Mouse (Mus musculus): ENCODE measurements around the gene Zfp78. TPM values are rescaled to one million over a fixed set of nuclear protein-coding genes. Genes with fewer than 3 reads are reported as not detected.

The Zfp78 gene
- 1 to 10 TPM; 4.7 to 5.0 TPM for total RNA-seq (2021)
- long read RNA-seq, experiment 1, partial matches to known transcripts, result 0 of 8 reads
- long read RNA-seq, experiment 1, other reads (novel, unspliced or antisense), result 5 of 8 reads
- long read RNA-seq, experiment 2, partial matches to known transcripts, result 2 of 8 reads
- long read RNA-seq, experiment 2, other reads (novel, unspliced or antisense), result 2 of 8 reads

- peak within 1 kb of the TSS; percentile 75 for H3K4me3 ChIP-seq
- H3K27ac ChIP-seq, result peak within 1 kb of the TSS; percentile 86
- no peak for TF ChIP-seq CTCF (conservative IDR thresholded peaks at IDR 0.05)
- DNase-seq (ENCODE audit: low spot score in 2 of 2), result peak in 1 of 2 experiments; percentile 88
Measured at GRCm38 (mm10) chr7:6363047-6363488, at the start of gene Zfp78. Zfp78 (plus strand) TSS chr7:6363280.

- Histone ChIP-seq H3K4me3 (peak overlapping the region; percentile 93), H3K27ac (peak overlapping the region; percentile 89)
- no peak for TF ChIP-seq CTCF (conservative IDR thresholded peaks at IDR 0.05)
- DNase-seq (ENCODE audit: low spot score in 2 of 2), result peak; percentile 16 to 18
Measured at GRCm38 (mm10) chr7:6330458-6331232, 32.4 kb upstream of the Zfp78 start.

GRCm38 (mm10) chr7:6331233-6331956 is 31.7 kb upstream of the Zfp78 start, which contains the start of gene Zfp583:
Zfp583 (minus strand) TSS chr7:6331285.
- DNase-seq (ENCODE audit: low spot score in 2 of 2), result peak; percentile 86 to 89
- no peak for TF ChIP-seq CTCF (conservative IDR thresholded peaks at IDR 0.05)
- peak within 1 kb of the TSS; percentile 93 for H3K4me3 ChIP-seq
- H3K27ac ChIP-seq, result peak within 1 kb of the TSS; percentile 89

GRCm38 (mm10) chr7:6339865-6340264 is 23.2 kb upstream of the Zfp78 start:
- Histone ChIP-seq H3K27ac (no peak overlapping the region), H3K4me3 (no peak overlapping the region)
- no peak for DNase-seq (ENCODE audit: low spot score in 2 of 2)
- no peak for TF ChIP-seq CTCF (conservative IDR thresholded peaks at IDR 0.05)

- H3K4me3 ChIP-seq, result peak within 1 kb of the TSS; percentile 72
- peak; percentile 74 to 83 for DNase-seq (ENCODE audit: low spot score in 2 of 2)
- TF ChIP-seq CTCF (conservative IDR thresholded peaks at IDR 0.05), result no peak
- H3K27ac ChIP-seq, result peak within 1 kb of the TSS; percentile 98
Measured at GRCm38 (mm10) chr7:6343501-6344071, 19.5 kb upstream of the Zfp78 start, which contains the start of gene Gm3854. Gm3854 (plus strand) TSS chr7:6343759.

DNA sequence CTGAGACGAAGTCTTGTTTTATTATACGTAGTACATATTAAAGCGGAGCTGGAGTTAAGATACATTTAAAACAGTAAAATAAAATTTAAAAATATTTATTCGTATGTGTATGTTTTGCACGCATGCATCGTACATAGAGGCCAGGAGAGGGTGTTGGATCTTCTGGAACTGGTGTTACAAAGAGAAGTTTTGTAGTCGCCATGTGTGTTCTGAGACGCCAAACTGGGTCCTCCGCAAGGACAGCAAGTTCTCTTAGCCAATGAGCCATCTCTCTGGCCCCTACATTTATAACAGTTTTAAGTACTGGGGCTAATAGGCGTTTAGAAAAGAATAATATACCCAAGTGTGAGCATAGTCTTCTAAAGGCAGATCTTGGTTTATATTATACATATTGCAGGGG is 19.0 kb upstream of the Zfp78 start:
- DNase-seq (ENCODE audit: low spot score in 2 of 2), result no peak
- Histone ChIP-seq H3K4me3 (peak overlapping the region; percentile 72), H3K27ac (peak overlapping the region; percentile 98)
- no peak for TF ChIP-seq CTCF (conservative IDR thresholded peaks at IDR 0.05)

DNA sequence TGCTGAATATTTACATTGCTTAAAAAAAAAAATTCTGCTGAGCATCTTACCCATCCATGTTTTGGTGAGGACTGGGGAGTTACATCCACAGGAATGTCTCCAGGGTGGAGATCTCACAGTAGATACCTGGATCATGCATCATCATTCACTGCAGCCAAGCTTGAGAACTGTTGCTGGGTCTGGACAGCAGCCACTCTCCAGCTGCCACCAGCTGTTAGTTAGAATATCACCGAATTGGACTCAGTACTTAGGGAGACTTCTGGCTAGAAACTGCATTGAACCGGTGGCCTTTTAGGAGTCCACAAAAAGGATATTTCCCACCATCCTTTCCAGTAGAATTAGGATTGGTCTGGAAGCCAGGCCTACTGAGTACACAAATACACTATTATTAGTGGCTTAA is 5.0 kb upstream of the Zfp78 start:
- no peak overlapping the region for H3K4me3 ChIP-seq
- no peak overlapping the region for H3K27ac ChIP-seq
- TF ChIP-seq CTCF (conservative IDR thresholded peaks at IDR 0.05), result no peak
- DNase-seq (ENCODE audit: low spot score in 2 of 2), result no peak

- Histone ChIP-seq H3K4me3 (no peak overlapping the region), H3K27ac (no peak overlapping the region)
- TF ChIP-seq CTCF (conservative IDR thresholded peaks at IDR 0.05), result peak; percentile 85
- DNase-seq (ENCODE audit: low spot score in 2 of 2), result peak in 1 of 2 experiments; percentile 50
Measured at GRCm38 (mm10) chr7:6358937-6359590, 4.0 kb upstream of the Zfp78 start.

DNA sequence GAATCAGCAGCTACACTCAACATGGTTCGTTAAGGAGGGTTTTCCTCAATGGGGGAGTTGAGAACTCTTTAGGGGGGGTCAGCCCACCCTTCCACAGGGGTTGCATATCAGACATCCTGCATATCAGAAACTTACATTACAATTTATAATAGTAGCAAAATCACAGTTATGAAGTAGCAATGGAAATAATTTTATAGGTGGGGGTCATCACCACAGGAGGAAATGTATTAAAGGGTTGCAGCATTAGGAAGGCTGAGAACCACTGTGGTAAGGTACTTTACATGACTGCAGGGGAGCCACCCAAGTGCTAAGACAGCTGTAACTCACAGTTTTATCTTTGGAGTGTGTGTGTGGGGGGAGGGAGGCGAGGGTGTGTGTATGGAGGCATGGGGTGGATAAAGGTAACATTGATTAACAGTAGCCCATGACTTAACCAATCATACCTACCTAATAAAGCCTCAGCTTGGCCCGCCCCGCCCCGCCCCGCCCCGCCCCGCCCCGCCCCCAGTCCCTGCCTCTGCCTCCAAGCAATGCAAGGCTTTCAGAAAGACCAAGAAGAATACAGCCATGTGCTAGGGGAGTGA is 2.5 kb upstream of the Zfp78 start:
- Histone ChIP-seq H3K4me3 (no peak overlapping the region), H3K27ac (no peak overlapping the region)
- DNase-seq (ENCODE audit: low spot score in 2 of 2), result no peak
- TF ChIP-seq CTCF (conservative IDR thresholded peaks at IDR 0.05), result no peak

DNA sequence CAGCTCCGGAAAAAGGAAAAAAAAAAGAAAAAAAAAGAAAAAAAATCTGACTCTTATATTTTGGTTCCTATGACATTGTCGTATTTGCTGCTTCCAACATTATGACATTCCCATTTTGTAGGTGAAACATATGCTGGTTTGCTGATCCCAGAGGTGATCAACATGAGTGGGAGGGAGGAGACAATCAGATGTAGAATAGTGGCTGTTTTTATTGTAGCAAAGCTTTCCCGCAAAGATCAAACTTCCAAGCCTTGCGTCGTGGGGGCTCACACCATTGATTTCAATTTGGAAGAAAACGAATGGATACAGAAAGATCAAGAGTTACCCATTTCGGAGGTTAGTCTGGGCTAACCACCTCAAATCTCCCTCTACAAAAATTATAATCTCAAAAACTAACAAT is 1.3 kb upstream of the Zfp78 start:
- no peak for DNase-seq (ENCODE audit: low spot score in 2 of 2)
- TF ChIP-seq CTCF (conservative IDR thresholded peaks at IDR 0.05), result no peak
- H3K27ac ChIP-seq, result peak overlapping the region; percentile 86
- peak overlapping the region; percentile 75 for H3K4me3 ChIP-seq

GRCm38 (mm10) chr7:6362268-6363046 is 623 bp upstream of the Zfp78 start:
- peak; percentile 97 to 99 for DNase-seq (ENCODE audit: low spot score in 2 of 2)
- Histone ChIP-seq H3K4me3 (peak overlapping the region; percentile 75), H3K27ac (peak overlapping the region; percentile 86)
- TF ChIP-seq CTCF (conservative IDR thresholded peaks at IDR 0.05), result no peak

Data from layer of hippocampus, adult 2 months (tissue).